Mouse (Mus musculus): ENCODE results near the gene Smc5. TPM values are rescaled to one million over a fixed set of nuclear protein-coding genes. Genes with fewer than 3 reads are reported as not detected.

Gene Smc5
- polyA plus RNA-seq, 1 experiment from 2014 or later = 36.3 TPM

DNA sequence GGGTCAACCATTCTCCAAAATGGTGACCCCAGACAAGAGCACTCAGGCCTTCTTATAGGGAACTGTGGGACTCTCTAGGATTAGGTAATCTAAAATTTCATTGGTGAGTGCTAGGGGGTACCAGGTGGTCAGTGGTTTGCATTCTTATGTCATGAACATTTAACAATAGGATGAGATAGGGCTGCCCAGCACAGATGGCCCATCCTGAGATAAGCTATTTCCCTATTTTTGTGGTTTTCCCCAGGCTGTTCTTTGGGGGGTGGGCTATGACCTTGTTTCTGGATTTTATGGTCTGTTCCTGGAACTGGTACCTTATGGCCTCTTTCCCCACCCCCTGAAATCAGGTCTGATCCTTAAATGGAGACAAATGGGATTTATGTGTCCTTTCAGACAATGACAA, 23.5 kb upstream of the Smc5 start:
- no peak for DNase-seq
- Histone ChIP-seq H3K4me3 (replicated peaks; ENCODE audit: low read depth, low read length) (no peak overlapping the region), H3K4me1 (ENCODE audit: control insufficient read depth, insufficient read depth, low read length) (no peaks in the 10 kb centered on the region), H3K9me3 (ENCODE audit: control insufficient read depth, low read length) (no peaks in the 10 kb centered on the region), H3K27me3 (ENCODE audit: control insufficient read depth, insufficient read depth, low read length) (no peaks in the 10 kb centered on the region), H3K27ac (replicated peaks; ENCODE audit: low read depth, low read length) (no peak overlapping the region), H3K36me3 (ENCODE audit: control insufficient read depth, insufficient read depth, low read length) (no peaks in the 10 kb centered on the region), H3K9ac (replicated peaks; ENCODE audit: low read length) (no peak overlapping the region), H3K4me2 (ENCODE audit: low read length) (no peak overlapping the region)
- no peak for ATAC-seq (ENCODE audit: low FRiP score, low TSS enrichment)

GRCm38 (mm10) chr19:23289251-23289650, 15.6 kb upstream of the Smc5 start:
- no peak overlapping the region for H3K4me3 ChIP-seq (replicated peaks; ENCODE audit: low read depth, low read length)
- H3K4me2 ChIP-seq (ENCODE audit: low read length) = no peak overlapping the region
- no peak for ATAC-seq (ENCODE audit: low FRiP score, low TSS enrichment)
- 91% methylated on average over 1 of the region's 1 CpGs for WGBS
- DNase-seq = no peak
- H3K9ac ChIP-seq (replicated peaks; ENCODE audit: low read length) = no peak overlapping the region
- H3K36me3 ChIP-seq (ENCODE audit: control insufficient read depth, insufficient read depth, low read length) = no peaks in the 10 kb centered on the region
- no peak overlapping the region for H3K27ac ChIP-seq (replicated peaks; ENCODE audit: low read depth, low read length)
- no peaks in the 10 kb centered on the region for H3K4me1 ChIP-seq (ENCODE audit: control insufficient read depth, insufficient read depth, low read length)
- no peaks in the 10 kb centered on the region for H3K27me3 ChIP-seq (ENCODE audit: control insufficient read depth, insufficient read depth, low read length)
- no peaks in the 10 kb centered on the region for H3K9me3 ChIP-seq (ENCODE audit: control insufficient read depth, low read length)

DNA sequence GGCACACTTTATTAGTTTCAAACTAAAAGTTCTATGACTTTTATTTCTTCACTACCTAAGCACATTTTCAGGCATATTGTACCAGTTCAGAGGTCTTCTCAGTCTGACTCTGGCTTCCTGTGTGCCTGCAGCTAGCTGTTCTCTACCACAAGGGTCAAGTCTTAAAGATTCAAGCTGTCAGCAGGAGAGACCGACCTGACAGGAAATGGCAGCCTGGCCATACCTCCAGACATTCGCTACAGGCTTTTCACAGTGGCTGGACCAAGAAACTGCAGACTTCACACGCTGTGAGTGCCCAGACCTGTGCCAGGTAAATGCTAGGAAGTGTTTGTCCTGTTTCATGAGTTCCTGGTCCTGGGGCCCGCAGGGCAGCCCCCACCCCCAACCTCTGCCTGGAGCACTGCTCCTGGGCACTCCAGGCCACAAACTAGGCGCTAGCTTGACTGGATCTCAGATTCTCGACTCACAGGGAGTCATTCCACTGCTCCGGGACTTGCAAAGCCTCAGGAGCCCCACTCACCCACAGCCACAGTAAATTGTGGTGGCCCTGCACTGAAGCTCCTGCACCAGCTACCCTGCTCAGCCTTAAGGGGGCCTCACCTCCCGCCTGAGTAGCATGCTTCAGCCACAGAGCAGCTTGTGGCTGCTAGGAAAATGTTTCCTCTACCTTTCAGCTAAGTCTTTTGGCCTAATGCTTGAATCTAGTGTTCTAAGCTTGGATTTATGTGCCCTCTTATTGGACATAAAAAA, 8.4 kb upstream of the Smc5 start:
- DNase-seq (no peak), ATAC-seq (ENCODE audit: low FRiP score, low TSS enrichment) (no peak)
- H3K36me3 ChIP-seq (ENCODE audit: control insufficient read depth, insufficient read depth, low read length) = no peaks in the 10 kb centered on the region
- no peaks in the 10 kb centered on the region for H3K27me3 ChIP-seq (ENCODE audit: control insufficient read depth, insufficient read depth, low read length)
- H3K9ac ChIP-seq (replicated peaks; ENCODE audit: low read length) = no peak overlapping the region
- H3K27ac ChIP-seq (replicated peaks; ENCODE audit: low read depth, low read length) = no peak overlapping the region
- H3K4me3 ChIP-seq (replicated peaks; ENCODE audit: low read depth, low read length) = no peak overlapping the region
- no peaks in the 10 kb centered on the region for H3K9me3 ChIP-seq (ENCODE audit: control insufficient read depth, low read length)
- 53% methylated on average over 8 of the region's 8 CpGs for WGBS
- no peak overlapping the region for H3K4me2 ChIP-seq (ENCODE audit: low read length)
- no peaks in the 10 kb centered on the region for H3K4me1 ChIP-seq (ENCODE audit: control insufficient read depth, insufficient read depth, low read length)

DNA sequence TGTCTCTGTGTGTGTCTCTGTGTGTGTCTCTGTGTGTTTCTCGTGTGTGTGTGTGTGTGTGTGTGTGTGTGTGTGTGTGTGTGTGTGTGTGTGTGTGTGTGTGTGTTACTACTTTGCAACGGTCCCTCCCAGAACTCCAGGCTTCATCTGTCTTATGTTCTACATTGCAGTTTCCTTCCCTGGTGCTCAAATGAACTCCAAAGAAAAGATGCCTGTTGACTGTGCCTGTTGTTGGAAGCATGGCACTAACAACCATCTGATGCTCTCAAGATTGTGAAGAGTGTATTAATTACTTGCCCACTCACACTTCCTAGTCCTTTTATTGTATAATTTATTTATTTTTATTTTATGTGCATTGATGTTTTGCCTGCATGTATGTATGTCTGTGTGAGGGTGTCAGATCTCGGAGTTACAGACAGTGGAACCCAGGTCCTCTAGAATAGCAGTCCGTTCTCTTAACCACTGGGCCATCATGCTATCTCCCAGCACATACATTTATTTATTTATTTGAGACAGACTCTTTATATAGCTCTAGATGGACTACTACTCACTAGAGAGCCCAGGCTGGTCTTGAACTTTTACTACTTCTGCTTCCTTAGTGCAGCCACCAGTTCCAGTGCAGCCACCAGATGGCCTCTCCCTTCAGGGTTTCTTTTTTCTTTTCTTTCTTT, 492 bp upstream of the Smc5 start:
- WGBS = 56% methylated on average over 4 of the region's 4 CpGs
- peak overlapping the region; percentile 83; the same call in 1 of the 2 replicates for H3K9ac ChIP-seq (replicated peaks; ENCODE audit: low read length)
- peak; percentile 44; the same call in 1 of the 2 replicates for ATAC-seq (ENCODE audit: low FRiP score, low TSS enrichment)

DNA sequence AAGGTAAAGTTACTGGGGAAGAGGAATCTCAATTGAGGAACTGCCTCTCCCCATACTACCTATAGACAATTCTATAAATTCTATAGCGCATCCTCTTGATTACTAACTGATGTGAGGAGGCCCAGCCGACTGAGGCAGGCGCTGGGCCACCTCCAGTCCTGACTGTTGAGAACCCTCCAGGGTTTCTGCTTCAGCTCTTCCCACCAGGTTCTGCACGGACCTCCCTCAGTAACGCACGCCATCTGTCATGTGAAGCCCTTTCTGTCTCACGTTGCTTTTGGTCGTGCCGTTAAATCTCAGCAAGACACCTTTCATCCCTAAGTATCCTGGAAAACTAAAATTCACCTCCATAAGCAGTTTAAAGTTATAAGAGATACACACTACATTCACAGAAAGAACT, 16.9 kb downstream of the Smc5 start:
- Histone ChIP-seq H3K27ac (replicated peaks; ENCODE audit: low read depth, low read length) (no peak overlapping the region), H3K4me2 (ENCODE audit: low read length) (no peak overlapping the region), H3K9me3 (ENCODE audit: control insufficient read depth, low read length) (no peaks in the 10 kb centered on the region), H3K36me3 (ENCODE audit: control insufficient read depth, insufficient read depth, low read length) (peaks cover 45% of the 10 kb centered on the region), H3K4me3 (replicated peaks; ENCODE audit: low read depth, low read length) (no peak overlapping the region), H3K4me1 (ENCODE audit: control insufficient read depth, insufficient read depth, low read length) (no peaks in the 10 kb centered on the region), H3K27me3 (ENCODE audit: control insufficient read depth, insufficient read depth, low read length) (no peaks in the 10 kb centered on the region), H3K9ac (replicated peaks; ENCODE audit: low read length) (no peak overlapping the region)
- WGBS = 92% methylated on average over 9 of the region's 9 CpGs
- ATAC-seq (ENCODE audit: low FRiP score, low TSS enrichment) = no peak
- no peak for DNase-seq

More for the DNA sequence above, 492 bp upstream of the Smc5 start:
- H3K27ac ChIP-seq (replicated peaks; ENCODE audit: low read depth, low read length) = no peak overlapping the region
- no peak for DNase-seq
- peak overlapping the region; percentile 80 for H3K4me3 ChIP-seq (replicated peaks; ENCODE audit: low read depth, low read length)
- no peaks in the 10 kb centered on the region for H3K27me3 ChIP-seq (ENCODE audit: control insufficient read depth, insufficient read depth, low read length)
- H3K4me1 ChIP-seq (ENCODE audit: control insufficient read depth, insufficient read depth, low read length) = peaks cover 11% of the 10 kb centered on the region
- H3K9me3 ChIP-seq (ENCODE audit: control insufficient read depth, low read length) = no peaks in the 10 kb centered on the region
- H3K36me3 ChIP-seq (ENCODE audit: control insufficient read depth, insufficient read depth, low read length) = no peaks in the 10 kb centered on the region
- peak overlapping the region; percentile 62 for H3K4me2 ChIP-seq (ENCODE audit: low read length)

DNA sequence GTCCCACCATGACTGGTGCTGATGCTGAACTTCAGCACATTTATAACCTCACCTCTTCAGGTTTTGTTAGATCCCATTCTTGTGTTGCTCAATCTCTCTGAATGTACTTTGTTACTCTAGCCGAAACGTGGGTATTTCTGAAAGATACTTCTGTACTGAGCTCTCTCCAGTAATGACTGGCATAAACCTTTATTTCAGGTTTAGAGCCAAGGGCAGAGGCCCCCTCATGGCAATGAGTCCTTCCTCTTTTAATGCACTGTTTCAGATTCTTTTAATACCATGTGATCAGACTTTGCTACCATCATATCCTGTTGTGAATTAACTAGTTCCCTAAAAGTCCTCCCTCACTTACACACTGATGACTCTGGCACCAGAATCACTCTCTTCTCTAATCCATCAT, 27.2 kb downstream of the Smc5 start:
- Histone ChIP-seq H3K27ac (replicated peaks; ENCODE audit: low read depth, low read length) (no peak overlapping the region), H3K27me3 (ENCODE audit: control insufficient read depth, insufficient read depth, low read length) (no peaks in the 10 kb centered on the region), H3K4me3 (replicated peaks; ENCODE audit: low read depth, low read length) (no peak overlapping the region), H3K9me3 (ENCODE audit: control insufficient read depth, low read length) (no peaks in the 10 kb centered on the region), H3K4me1 (ENCODE audit: control insufficient read depth, insufficient read depth, low read length) (no peaks in the 10 kb centered on the region), H3K4me2 (ENCODE audit: low read length) (no peak overlapping the region), H3K9ac (replicated peaks; ENCODE audit: low read length) (no peak overlapping the region), H3K36me3 (ENCODE audit: control insufficient read depth, insufficient read depth, low read length) (peaks cover 22% of the 10 kb centered on the region)
- 94% methylated on average over 2 of the region's 2 CpGs for WGBS
- DNase-seq (no peak), ATAC-seq (ENCODE audit: low FRiP score, low TSS enrichment) (no peak)

- Histone ChIP-seq H3K4me3 (replicated peaks; ENCODE audit: low read depth, low read length) (no peak overlapping the region), H3K27ac (replicated peaks; ENCODE audit: low read depth, low read length) (no peak overlapping the region), H3K9ac (replicated peaks; ENCODE audit: low read length) (no peak overlapping the region), H3K36me3 (ENCODE audit: control insufficient read depth, insufficient read depth, low read length) (peaks cover 38% of the 10 kb centered on the region), H3K9me3 (ENCODE audit: control insufficient read depth, low read length) (no peaks in the 10 kb centered on the region), H3K4me2 (ENCODE audit: low read length) (no peak overlapping the region), H3K27me3 (ENCODE audit: control insufficient read depth, insufficient read depth, low read length) (no peaks in the 10 kb centered on the region), H3K4me1 (ENCODE audit: control insufficient read depth, insufficient read depth, low read length) (no peaks in the 10 kb centered on the region)
- ATAC-seq (ENCODE audit: low FRiP score, low TSS enrichment) = no peak
- WGBS = 61% methylated on average over 4 of the region's 4 CpGs
- peak; percentile 80 for DNase-seq
Measured at GRCm38 (mm10) chr19:23225065-23225464, 48.6 kb downstream of the Smc5 start.

DNA sequence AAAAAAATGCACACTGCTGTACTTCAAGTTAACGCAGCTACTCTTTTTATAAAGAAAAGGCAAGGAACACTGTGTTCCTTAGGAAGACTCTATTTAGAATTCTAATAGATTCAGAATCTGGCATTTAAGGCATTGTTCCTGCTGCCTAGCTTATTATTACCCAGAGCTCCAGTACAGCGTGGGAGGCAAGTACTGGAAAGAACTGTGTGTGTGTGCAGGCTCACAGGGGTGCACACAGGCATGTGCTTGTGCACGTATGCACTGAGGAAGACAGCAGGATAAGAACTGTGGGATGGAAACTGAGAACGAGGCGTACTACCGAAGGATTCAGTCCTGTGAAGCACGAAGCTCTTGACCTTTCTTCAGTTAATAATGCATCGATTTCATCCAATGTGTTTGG, 59.4 kb downstream of the Smc5 start:
- WGBS = 55% methylated on average over 8 of the region's 8 CpGs
- Histone ChIP-seq H3K36me3 (ENCODE audit: control insufficient read depth, insufficient read depth, low read length) (peaks cover 49% of the 10 kb centered on the region), H3K27ac (replicated peaks; ENCODE audit: low read depth, low read length) (no peak overlapping the region), H3K4me2 (ENCODE audit: low read length) (no peak overlapping the region), H3K9me3 (ENCODE audit: control insufficient read depth, low read length) (no peaks in the 10 kb centered on the region), H3K4me3 (replicated peaks; ENCODE audit: low read depth, low read length) (no peak overlapping the region), H3K4me1 (ENCODE audit: control insufficient read depth, insufficient read depth, low read length) (0 out of 2 replicates have a peak, but pooled peaks cover 3% of the 10 kb centered on the region), H3K9ac (replicated peaks; ENCODE audit: low read length) (no peak overlapping the region), H3K27me3 (ENCODE audit: control insufficient read depth, insufficient read depth, low read length) (no peaks in the 10 kb centered on the region)
- DNase-seq = peak; percentile 15
- ATAC-seq (ENCODE audit: low FRiP score, low TSS enrichment) = no peak

- H3K4me3 ChIP-seq (replicated peaks; ENCODE audit: low read depth, low read length) = no peak overlapping the region
- no peak overlapping the region for H3K4me2 ChIP-seq (ENCODE audit: low read length)
- 91% methylated on average over 6 of the region's 6 CpGs for WGBS
- peaks cover 48% of the 10 kb centered on the region for H3K36me3 ChIP-seq (ENCODE audit: control insufficient read depth, insufficient read depth, low read length)
- no peak overlapping the region for H3K27ac ChIP-seq (replicated peaks; ENCODE audit: low read depth, low read length)
- no peaks in the 10 kb centered on the region for H3K27me3 ChIP-seq (ENCODE audit: control insufficient read depth, insufficient read depth, low read length)
- DNase-seq (no peak), ATAC-seq (ENCODE audit: low FRiP score, low TSS enrichment) (no peak)
- no peak overlapping the region for H3K9ac ChIP-seq (replicated peaks; ENCODE audit: low read length)
- no peaks in the 10 kb centered on the region for H3K9me3 ChIP-seq (ENCODE audit: control insufficient read depth, low read length)
- H3K4me1 ChIP-seq (ENCODE audit: control insufficient read depth, insufficient read depth, low read length) = 0 out of 2 replicates have a peak, but pooled peaks cover 3% of the 10 kb centered on the region
Measured at GRCm38 (mm10) chr19:23211325-23211724, 62.4 kb downstream of the Smc5 start.
